Mouse (Mus musculus) right cerebral cortex, postnatal 25 days (tissue): Measurements from ENCODE around the gene Espl1.

Experiments used
- DNase-seq: peaks from one replicate; pipeline ENCODE4 v3.0.0; 2022

Espl1 gene

GRCm38 (mm10) chr15:102295633-102296367 is at the start of gene Espl1:
TSS of gene Espl1 (plus strand) at chr15:102296266.
- peak; percentile 92 for DNase-seq

GRCm38 (mm10) chr15:102246866-102247251 is 49.2 kb upstream of the Espl1 start:
- DNase-seq: peak; percentile 89

- DNase-seq: peak; percentile 33
These were observed 48.6 kb upstream of the Espl1 start for GRCm38 (mm10) chr15:102247252-102248130.

- DNase-seq: no peak
These were observed 47.8 kb upstream of the Espl1 start for GRCm38 (mm10) chr15:102248131-102248811.

- DNase-seq: no peak
These were observed 47.3 kb upstream of the Espl1 start for GRCm38 (mm10) chr15:102248812-102249191.

- DNase-seq: no peak
These were observed 46.8 kb upstream of the Espl1 start for GRCm38 (mm10) chr15:102249251-102249691.

- DNase-seq: no peak
These were observed 46.1 kb upstream of the Espl1 start for GRCm38 (mm10) chr15:102249967-102250366.

- no peak for DNase-seq
These were observed 45.5 kb upstream of the Espl1 start for GRCm38 (mm10) chr15:102250521-102250920.

- DNase-seq: no peak
These were observed 40.4 kb upstream of the Espl1 start for GRCm38 (mm10) chr15:102255547-102256255.

- DNase-seq: peak; percentile 29
These were observed 39.5 kb upstream of the Espl1 start for GRCm38 (mm10) chr15:102256431-102257201.

- peak; percentile 27 for DNase-seq
These were observed 38.6 kb upstream of the Espl1 start, which contains the start of gene Rarg for GRCm38 (mm10) chr15:102257202-102258075. TSS of gene Rarg (minus strand) at chr15:102257517.

GRCm38 (mm10) chr15:102258076-102258470 is 38.0 kb upstream of the Espl1 start:
- DNase-seq: peak; percentile 36

GRCm38 (mm10) chr15:102258581-102259253 is 37.3 kb upstream of the Espl1 start:
- no peak for DNase-seq

- DNase-seq: peak; percentile 52
These were observed 33.5 kb upstream of the Espl1 start for GRCm38 (mm10) chr15:102262582-102262981.

- no peak for DNase-seq
These were observed 33.0 kb upstream of the Espl1 start for GRCm38 (mm10) chr15:102263037-102263436.

- DNase-seq: no peak
These were observed 30.5 kb upstream of the Espl1 start for GRCm38 (mm10) chr15:102265548-102265947.

GRCm38 (mm10) chr15:102270274-102270960 is 25.6 kb upstream of the Espl1 start, which contains the start of gene Gm9918:
TSS of gene Gm9918 (plus strand) at chr15:102270563.
- DNase-seq: no peak

- no peak for DNase-seq
These were observed 24.6 kb upstream of the Espl1 start for GRCm38 (mm10) chr15:102271441-102271840.

- DNase-seq: no peak
These were observed 21.9 kb upstream of the Espl1 start for GRCm38 (mm10) chr15:102273982-102274716.
